Mouse (Mus musculus) layer of hippocampus, postnatal 36 days (tissue): ENCODE data around the gene Gtpbp3. TPM values are rescaled to one million over a fixed set of nuclear protein-coding genes. Genes with fewer than 3 reads are reported as not detected.

Experiments used
- DNase-seq, 2 experiments: peaks; one replicate each; pipeline ENCODE4 v3.0.0; 2022
- total RNA-seq, 2 experiments: library from RNA; stranded (reverse); gene quantifications; 2 replicates each; pipeline ENCODE4 v1.2.3; 2021

Gtpbp3 gene
- total RNA-seq, 2 experiments from 2014 or later = 31.7 to 33.3 TPM

DNA sequence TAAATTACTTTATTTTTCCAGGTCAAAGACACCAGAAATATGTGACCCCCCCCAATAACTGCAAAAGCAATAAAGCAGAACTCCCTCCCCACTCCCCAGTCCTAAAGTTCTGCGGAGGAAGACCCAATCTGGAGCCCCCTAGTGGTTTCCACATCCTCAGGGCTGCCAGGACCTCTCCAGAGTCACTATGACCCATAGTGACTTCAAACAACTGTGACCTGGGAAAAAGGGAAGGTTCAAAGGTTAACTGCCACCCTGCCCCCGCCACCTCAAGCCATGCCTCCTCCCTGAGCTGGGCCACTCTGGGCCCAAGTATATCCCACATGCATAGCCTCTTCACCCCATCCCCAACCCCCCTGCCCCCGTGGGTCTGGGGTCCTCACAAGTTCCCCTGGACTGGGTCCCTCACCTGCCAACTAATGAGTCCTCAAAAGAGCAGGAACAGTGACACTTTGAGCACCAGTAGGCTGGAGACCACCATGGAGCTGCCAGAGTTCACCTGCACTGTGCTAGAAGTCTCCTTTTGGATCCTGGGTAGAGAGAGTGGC is 46.4 kb downstream of the Gtpbp3 start:
- DNase-seq = no peak

GRCm38 (mm10) chr8:71535663-71536062 is 47.8 kb downstream of the Gtpbp3 start:
- no peak for DNase-seq

- DNase-seq = peak in 1 of 2 experiments; percentile 37
Measured at GRCm38 (mm10) chr8:71537028-71537867, 49.3 kb downstream of the Gtpbp3 start, which contains the start of gene Bst2. Bst2 (minus strand) TSS chr8:71537456.

GRCm38 (mm10) chr8:71542632-71543343 is 54.9 kb downstream of the Gtpbp3 start, which contains the start of gene Mvb12a:
Mvb12a (plus strand) TSS chr8:71542922.
- peak; percentile 96 to 97 for DNase-seq

DNA sequence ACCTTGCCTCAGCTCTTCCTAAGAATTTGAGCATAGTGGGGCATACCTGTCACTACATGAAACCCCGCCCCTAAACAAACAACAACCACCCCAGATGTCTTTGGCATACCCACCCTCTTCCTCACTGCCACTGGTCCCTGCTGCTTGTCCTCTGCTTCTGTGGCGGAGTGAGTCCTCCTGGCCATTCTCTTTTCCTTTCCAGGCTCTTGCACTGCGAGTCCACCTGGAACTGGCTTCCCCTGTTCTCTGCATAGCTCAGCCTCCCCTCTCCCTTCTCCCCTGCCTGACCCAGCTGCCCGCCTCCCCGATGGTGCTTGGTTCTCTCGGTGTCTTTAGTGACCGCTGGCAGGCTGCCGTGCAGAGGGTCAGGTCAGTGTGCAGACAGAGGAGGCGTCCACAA is 55.9 kb downstream of the Gtpbp3 start:
- DNase-seq = no peak

DNA sequence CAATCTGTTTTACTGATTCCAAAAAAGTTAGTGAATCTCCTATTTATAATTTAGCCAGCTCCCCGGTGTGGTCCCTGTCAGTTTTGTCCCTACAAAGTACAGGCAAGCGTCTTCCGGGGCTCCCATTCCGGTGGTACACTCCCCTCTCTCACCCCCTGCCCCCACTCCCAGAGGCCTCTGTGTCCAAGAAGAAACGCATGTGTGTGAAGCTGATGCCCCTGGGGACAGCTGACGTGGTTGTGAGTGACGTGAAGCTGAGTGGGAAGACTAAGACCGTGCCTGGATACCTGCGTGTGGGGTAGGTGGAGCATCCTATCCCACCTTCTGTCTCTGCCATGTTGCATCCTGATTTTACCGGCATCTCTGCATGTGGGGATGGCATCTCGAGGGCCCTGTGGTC is 57.1 kb downstream of the Gtpbp3 start:
- no peak for DNase-seq

- DNase-seq = no peak
Measured at GRCm38 (mm10) chr8:71547590-71547989, 59.7 kb downstream of the Gtpbp3 start.

Other genes starting within 250 kb of the Gtpbp3 start
- gene Myo9b, start 215.4 kb upstream of the Gtpbp3 start, total RNA-seq = 10 to 100 TPM; 32.9 to 36.4 TPM
- 1 to 10 TPM; 7.8 to 9.9 TPM for gene Haus8, start 215.2 kb upstream of the Gtpbp3 start, total RNA-seq
- gene Use1, start 121.3 kb upstream of the Gtpbp3 start, total RNA-seq = 100 to 1,000 TPM; 105 to 108 TPM
- gene Ocel1, start 116.8 kb upstream of the Gtpbp3 start, total RNA-seq = 10 to 100 TPM; 12.1 to 14.1 TPM
- gene Nr2f6, start 106.1 kb upstream of the Gtpbp3 start, total RNA-seq = 10 to 100 TPM; 42.6 to 47.1 TPM
- gene Ushbp1, start 92.3 kb upstream of the Gtpbp3 start, total RNA-seq = 1 to 10 TPM; 3.6 to 5.1 TPM
- gene Babam1, start 91.2 kb upstream of the Gtpbp3 start, total RNA-seq = 10 to 100 TPM; 92.1 to 93.4 TPM
- gene Ankle1, start 82.1 kb upstream of the Gtpbp3 start, total RNA-seq = under 1 TPM; 0.27 to 0.46 TPM
- gene Abhd8, start 24.4 kb upstream of the Gtpbp3 start, total RNA-seq = 100 to 1,000 TPM; 274 to 278 TPM
- gene Mrpl34, start 23.1 kb upstream of the Gtpbp3 start, total RNA-seq = 10 to 100 TPM; 49.6 to 52.1 TPM
- gene Dda1, start 18.9 kb upstream of the Gtpbp3 start, total RNA-seq = 10 to 100 TPM; 87.6 to 93.5 TPM
- gene Ano8, start 2.1 kb upstream of the Gtpbp3 start, total RNA-seq = 10 to 100 TPM; 54.3 to 55.1 TPM
- gene Plvap, start 23.6 kb downstream of the Gtpbp3 start, total RNA-seq = 1 to 10 TPM; 6.3 to 6.7 TPM
- gene Ccdc194, start 37.6 kb downstream of the Gtpbp3 start, total RNA-seq = not detected
- 1 to 10 TPM; 3.0 to 5.8 TPM for gene Bst2, start 49.4 kb downstream of the Gtpbp3 start, total RNA-seq
- 10 to 100 TPM; 30.1 to 34.7 TPM for gene Mvb12a, start 54.8 kb downstream of the Gtpbp3 start, total RNA-seq
- gene Tmem221, start 70.8 kb downstream of the Gtpbp3 start, total RNA-seq = not detected
- gene Nxnl1, start 78.5 kb downstream of the Gtpbp3 start, total RNA-seq = not detected
- 100 to 1,000 TPM; 109 to 123 TPM for gene Slc27a1, start 80.8 kb downstream of the Gtpbp3 start, total RNA-seq
- gene Pgls, start 104.1 kb downstream of the Gtpbp3 start, total RNA-seq = 10 to 100 TPM; 31.0 to 35.8 TPM
- gene Fam129c, start 109.5 kb downstream of the Gtpbp3 start, total RNA-seq = 1 to 10 TPM; 3.7 to 4.5 TPM
- 10 to 100 TPM; 52.3 to 55.6 TPM for gene Colgalt1, start 122.9 kb downstream of the Gtpbp3 start, total RNA-seq
- 100 to 1,000 TPM; 268 to 288 TPM for gene Unc13a, start 183.7 kb downstream of the Gtpbp3 start, total RNA-seq
- gene Jak3, start 188.2 kb downstream of the Gtpbp3 start, total RNA-seq = 1 to 10 TPM; 5.2 TPM
- gene Insl3, start 201.1 kb downstream of the Gtpbp3 start, total RNA-seq = 1 to 10 TPM in 1 of 2 experiments, not detected in 1; 3.6 TPM
- gene B3gnt3, start 213.7 kb downstream of the Gtpbp3 start, total RNA-seq = under 1 TPM; 0.40 to 0.91 TPM
- gene Fcho1, start 237.6 kb downstream of the Gtpbp3 start, total RNA-seq = 100 to 1,000 TPM; 103 to 114 TPM